Mouse (Mus musculus) spleen, adult 2 months (tissue): ENCODE results near the gene Prpf40b.

Experiments
- CTCF ChIP-seq: fragments of 200-500 bp; IDR thresholded peaks from 2 replicates; pipeline ENCODE4 v1.5.1; 2011; ENCODE audit warnings: mild to moderate bottlenecking, inconsistent platforms; ENCODE audit not compliant: insufficient read depth, insufficient read length, insufficient replicate concordance; ENCODE audit errors: extremely low read depth
- POLR2A ChIP-seq: fragments of 200-500 bp; IDR thresholded peaks from 2 replicates; pipeline ENCODE4 v1.6.1; 2011; ENCODE audit warnings: low read depth, low read length, inconsistent platforms

DNA sequence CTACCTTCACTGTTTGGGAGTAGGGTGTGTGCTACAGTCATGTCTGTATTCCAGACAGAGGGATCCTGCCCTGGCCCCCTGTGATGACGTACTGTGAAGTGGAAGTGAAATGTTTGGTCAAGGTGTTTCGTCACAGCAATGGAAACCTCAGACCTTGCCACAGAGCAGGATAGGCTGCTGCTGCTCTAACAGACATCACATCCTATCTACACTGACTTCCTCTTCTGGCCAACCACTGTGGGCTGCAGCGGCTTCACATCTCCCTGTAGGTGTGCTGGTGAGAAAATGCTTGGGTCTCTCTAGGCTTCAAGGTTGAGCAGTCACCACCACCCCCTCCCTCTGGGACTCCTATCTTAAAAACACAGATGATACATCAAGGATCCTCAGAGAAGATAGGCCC is 46.2 kb downstream of the Prpf40b start:
- TF ChIP-seq CTCF, result no peak
- TF ChIP-seq POLR2A, result no peak
